Mouse (Mus musculus) neural tube, postnatal 0 days (tissue): ENCODE measurements around the gene Taf10. TPM values are rescaled to one million over a fixed set of nuclear protein-coding genes. Genes with fewer than 3 reads are reported as not detected.

Source experiments
- polyA plus RNA-seq: library from polyadenylated mRNA; unstranded; fragments of >200 nt; fragmentation: Nextera tagmentation; extraction: Ambion mirVana; gene quantifications from 2 replicates; pipeline ENCODE4 v1.2.1, GENCODE M21; 2015

The Taf10 gene
- 129 and 156 TPM in 2 replicates for polyA plus RNA-seq

DNA sequence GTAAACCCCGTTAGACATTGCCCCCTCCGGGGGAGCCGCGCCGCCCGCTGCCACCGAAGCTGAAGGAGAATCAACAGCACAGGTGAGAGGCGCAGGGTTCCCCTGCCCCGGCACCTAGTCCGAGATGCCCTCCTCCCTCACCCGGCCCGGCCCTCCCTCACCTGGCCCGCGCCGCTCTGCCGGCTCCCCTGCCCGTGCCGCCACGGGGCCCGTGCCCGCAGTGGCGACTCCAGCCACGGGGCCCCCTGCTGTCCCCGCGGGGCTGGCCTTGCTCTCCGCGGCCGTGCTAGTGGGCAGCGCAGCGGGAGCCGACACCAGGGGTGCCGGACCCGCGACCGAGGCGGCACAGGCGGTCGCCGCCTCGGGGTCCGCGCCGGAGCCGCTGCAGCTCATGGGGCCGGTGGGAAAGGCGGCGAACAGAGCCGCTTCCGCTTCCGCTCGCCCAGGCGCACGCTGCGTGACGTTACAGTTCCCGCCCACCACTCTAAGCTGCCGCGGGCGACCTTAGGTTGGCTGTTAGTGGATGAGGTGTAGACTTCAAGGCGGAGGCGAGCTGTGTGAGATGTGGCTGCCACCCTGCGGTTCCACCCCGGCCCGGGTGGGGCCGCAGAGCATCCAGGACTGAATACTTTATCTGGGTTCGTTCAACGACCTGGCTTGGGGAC lies at the start of gene Taf10:
Taf10 (minus strand) TSS at position 436 of the 665 bp plus-strand sequence.

DNA sequence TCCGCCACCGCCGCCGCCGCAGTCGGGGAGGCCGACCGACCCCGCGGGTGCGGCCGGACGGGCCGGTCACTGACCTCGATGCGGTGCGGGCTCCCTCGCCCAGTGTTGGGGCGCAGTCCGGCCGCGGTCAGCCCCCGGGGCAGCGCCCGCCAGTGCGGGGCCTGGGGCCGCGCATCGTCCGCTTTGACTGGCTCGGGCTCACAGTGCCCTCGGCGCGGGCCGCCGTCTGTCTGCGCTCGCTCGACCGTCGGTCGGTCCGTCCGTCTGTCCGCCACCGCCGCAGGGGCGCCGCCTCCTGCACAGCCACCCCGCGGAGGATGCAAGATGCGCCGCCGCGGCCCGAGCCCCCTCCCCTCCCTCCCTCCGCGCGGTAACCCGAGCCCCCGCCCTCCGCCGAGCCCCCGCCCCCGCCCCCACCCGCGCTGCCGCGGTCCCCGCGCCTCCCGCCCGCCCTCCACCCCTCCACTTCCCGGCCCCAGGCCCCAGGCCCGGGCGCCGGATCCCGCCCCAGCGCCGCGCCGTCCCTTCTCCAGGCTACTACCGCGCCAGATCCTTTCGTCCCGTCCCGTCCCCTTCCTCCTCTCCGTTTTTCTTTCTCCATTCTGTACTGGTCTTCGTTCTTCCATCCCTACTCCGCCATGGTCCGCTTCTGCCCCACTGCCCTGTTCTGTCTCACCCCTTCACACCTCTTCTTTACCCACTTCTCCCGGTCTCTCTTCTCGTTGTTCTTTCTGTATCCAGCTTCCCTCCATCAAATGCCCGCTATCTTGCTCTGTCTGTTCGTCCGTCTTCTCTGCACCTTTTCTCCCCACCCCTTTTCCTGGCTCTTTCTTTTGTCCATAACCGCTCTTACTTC lies 43.4 kb upstream of the Taf10 start, which contains the start of gene Dchs1:
Dchs1 (minus strand) TSS at position 370 of the 856 bp plus-strand sequence.

DNA sequence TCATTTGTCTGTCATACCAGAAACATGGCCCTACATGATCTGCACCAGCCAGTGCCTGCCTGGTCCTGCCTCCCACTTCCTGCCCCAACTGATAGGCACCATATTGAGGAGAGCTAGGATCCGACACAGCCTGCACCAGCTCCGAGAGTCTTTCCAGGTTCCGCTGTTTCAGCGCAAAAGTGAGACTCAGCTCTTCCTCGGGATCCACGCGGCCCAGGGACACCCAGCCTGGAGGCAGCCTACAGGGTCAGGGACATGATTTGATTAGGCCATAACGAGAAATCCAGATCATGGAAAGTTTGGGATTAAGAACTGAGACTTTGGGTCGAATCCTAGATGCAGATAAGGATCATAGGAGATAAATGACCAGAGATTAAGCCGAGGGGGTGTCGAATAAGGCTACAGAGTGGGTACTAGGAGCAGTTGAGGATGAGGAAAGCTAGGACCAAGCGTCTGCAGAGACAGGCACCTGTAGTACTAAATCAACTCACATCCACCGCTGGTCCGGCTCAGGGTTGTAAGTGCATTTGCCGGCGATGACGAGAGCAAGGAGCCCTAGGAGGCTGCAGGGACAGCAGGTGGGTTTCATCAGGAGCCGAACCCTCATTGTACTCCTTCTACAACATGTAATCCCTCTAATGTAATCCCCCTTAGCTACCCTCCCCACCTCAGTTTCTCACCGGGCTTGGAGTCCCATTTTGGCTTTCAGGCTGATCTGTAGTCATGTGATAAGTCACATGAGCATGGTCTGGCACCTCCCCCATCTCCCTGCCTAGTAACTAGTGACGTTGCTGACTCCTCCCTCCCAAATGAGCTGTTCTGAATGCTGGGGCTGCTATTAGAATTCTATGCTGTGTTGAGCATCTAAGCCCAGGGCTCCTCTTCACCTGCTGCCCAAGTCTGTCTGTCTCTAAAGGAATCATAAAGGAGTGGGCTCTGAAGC lies 7.6 kb upstream of the Taf10 start, which contains the start of gene Tpp1:
Tpp1 (minus strand) TSS at position 745 of the 943 bp plus-strand sequence.

DNA sequence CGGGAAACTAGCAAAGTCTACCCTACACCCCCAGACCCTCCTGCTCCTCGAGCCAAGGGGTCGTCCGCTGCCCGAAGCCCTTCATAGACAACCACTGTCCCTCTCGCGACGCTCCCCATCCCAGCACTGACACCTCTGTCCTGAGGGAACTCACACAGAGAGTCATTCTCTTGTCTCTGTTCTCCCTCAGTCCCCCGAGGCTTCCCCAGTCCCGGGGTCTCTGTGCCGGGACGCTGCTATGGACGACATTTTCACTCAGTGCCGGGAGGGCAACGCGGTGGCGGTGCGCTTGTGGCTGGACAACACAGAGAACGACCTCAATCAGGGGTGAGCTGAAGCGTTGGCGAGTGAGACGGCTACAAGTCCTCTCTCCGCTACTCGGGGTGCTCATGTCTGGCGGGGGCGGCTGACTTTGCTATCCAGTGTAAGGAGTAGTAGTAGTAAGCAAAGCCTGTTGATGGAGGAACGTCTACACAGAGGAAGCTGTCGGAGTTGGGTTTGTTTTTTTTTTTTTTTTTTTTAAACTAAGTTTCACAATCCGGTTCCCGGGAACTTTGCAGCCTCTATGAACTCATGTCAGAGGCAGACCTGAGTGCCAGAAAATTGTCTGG lies 7.1 kb downstream of the Taf10 start, which contains the start of gene Rrp8:
Rrp8 (minus strand) TSS at position 475 of the 611 bp plus-strand sequence.

DNA sequence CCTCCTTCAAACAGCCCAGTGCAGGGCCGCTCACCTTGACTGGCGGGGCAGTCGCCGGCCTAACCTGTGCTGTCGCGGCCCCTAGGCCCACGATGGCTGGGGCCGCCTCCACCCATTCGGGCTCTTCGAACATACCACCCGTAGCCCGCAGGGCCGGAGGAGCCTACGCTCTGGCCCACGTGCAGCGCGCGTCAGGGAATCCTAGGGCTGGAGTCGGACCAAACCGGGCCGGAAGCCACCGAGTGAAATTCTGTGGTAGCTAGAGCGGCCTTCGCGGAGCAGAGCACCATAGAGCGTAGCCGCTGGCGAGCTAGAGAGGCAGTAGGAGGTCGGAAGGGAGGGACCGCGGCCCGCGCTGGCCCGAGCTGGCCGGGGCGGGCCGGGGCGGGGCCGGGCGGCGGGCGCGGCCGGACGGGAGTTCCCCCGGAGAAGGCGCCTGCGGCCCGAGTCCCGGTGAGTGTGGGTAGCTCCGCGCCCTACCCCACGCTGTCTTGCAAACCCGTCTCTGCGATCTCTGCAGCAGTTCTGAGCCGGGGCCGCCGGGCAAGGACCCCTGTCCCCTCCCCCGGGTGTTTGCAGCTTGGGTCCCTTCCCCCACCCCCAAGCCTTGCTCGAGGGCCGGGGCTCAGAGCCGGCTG lies 7.8 kb downstream of the Taf10 start, which contains the start of gene Ilk:
Ilk (plus strand) TSS at position 329 of the 638 bp plus-strand sequence.

Other genes with a start within 250 kb of the Taf10 start
- 97.1 and 101 TPM in 2 replicates for gene Smpd1, start 190.0 kb downstream of the Taf10 start, polyA plus RNA-seq
- 260 and 295 TPM in 2 replicates for gene Apbb1, start 162.7 kb downstream of the Taf10 start, polyA plus RNA-seq
- gene Hpx, start 144.2 kb downstream of the Taf10 start, polyA plus RNA-seq = 0.19 TPM in 1 of 2 replicates, not detected in the other
- gene Trim3, start 110.8 kb downstream of the Taf10 start, polyA plus RNA-seq = 95.8 and 110 TPM in 2 replicates
- 229 and 231 TPM in 2 replicates for gene Timm10b, start 104.3 kb downstream of the Taf10 start, polyA plus RNA-seq
- gene Arfip2, start 103.9 kb downstream of the Taf10 start, polyA plus RNA-seq = 75.6 and 81.8 TPM in 2 replicates
- gene Gm45799, start 103.8 kb downstream of the Taf10 start, polyA plus RNA-seq = 18.2 and 25.6 TPM in 2 replicates
- 1.5 and 1.7 TPM in 2 replicates for gene Dnhd1, start 93.5 kb downstream of the Taf10 start, polyA plus RNA-seq
- 181 and 191 TPM in 2 replicates for gene Ilk, start 7.8 kb downstream of the Taf10 start, polyA plus RNA-seq
- gene Rrp8, start 7.0 kb downstream of the Taf10 start, polyA plus RNA-seq = 19.3 and 20.0 TPM in 2 replicates
- 54.2 and 63.4 TPM in 2 replicates for gene Tpp1, start 7.9 kb upstream of the Taf10 start, polyA plus RNA-seq
- gene Dchs1, start 43.3 kb upstream of the Taf10 start, polyA plus RNA-seq = 5.9 and 7.6 TPM in 2 replicates
- gene Mrpl17, start 66.7 kb upstream of the Taf10 start, polyA plus RNA-seq = 234 and 242 TPM in 2 replicates
- gene Gm4070, start 209.6 kb upstream of the Taf10 start, polyA plus RNA-seq = 0.47 TPM in 1 of 2 replicates, not detected in the other